Mouse (Mus musculus) gastrocnemius, postnatal 10 days (tissue): Measurements from ENCODE around the gene Flywch2. TPM values are rescaled to one million over a fixed set of nuclear protein-coding genes. Genes with fewer than 3 reads are reported as not detected.

Source experiments
- DNase-seq: peaks from one replicate; pipeline ENCODE4 v3.0.0; 2021; ENCODE audit warnings: mixed read lengths
- long read RNA-seq, 2 experiments: library from polyadenylated mRNA; stranded (forward); transcript quantifications; one replicate each; pipeline ENCODE4 v2.0.0; 2021
- total RNA-seq, 2 experiments: library from RNA; stranded (reverse); gene quantifications; 2 replicates each; pipeline ENCODE4 v1.2.3; 2021

Flywch2 gene
- 1 to 10 TPM; 3.4 to 3.8 TPM for total RNA-seq
- long read RNA-seq, experiment 1, partial matches to known transcripts, result 0 of 2 reads
- long read RNA-seq, experiment 1, other reads (novel, unspliced or antisense), result 1 of 2 reads
- long read RNA-seq, experiment 2, result 0 reads

DNA sequence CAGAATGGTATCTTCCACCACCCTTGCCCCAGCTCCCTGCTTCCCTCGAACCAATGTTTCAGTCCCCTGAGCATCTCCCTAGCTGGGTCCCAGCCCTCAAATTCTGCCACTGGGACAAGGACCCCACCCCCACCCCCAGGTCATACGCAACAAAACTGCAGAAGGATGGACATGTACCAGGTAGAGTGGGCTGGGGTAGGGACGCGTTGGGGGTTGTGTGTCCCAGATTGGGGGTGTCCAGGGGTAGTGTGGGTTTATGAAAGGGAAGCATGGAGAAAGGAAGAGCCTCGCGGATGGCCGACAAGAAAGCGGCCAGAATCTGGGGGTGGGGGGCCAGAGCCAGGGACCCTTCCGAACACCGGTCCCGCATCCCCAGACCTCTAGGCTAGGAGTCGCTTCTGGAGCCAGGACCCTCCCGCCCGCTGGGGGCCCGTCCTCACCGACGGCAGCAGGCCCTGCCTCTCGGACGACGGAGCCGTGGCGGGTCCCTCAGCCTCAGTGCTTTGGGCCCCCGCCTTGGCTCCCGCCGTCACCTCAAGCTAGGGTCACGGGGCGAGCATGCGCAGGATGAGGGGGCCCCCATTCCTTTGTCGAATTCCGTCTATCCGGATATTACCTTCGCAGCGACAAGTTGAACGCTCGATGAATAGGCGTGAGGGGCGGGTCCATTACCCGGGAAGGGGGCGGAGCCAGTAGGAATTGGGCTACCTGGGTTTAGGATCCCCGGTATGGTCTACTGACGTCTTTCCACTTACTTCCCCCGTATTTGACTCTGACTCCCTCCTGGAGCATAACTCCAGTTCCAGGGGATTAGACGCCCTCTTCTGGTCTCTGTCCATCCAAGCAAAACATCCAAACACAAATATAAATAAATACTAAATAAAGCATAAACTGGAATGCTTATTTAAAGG is at the start of gene Flywch2:
Gene Flywch2, minus strand, starts transcription at position 521 of the 911 bp plus-strand sequence.
- peak; percentile 61 for DNase-seq

DNA sequence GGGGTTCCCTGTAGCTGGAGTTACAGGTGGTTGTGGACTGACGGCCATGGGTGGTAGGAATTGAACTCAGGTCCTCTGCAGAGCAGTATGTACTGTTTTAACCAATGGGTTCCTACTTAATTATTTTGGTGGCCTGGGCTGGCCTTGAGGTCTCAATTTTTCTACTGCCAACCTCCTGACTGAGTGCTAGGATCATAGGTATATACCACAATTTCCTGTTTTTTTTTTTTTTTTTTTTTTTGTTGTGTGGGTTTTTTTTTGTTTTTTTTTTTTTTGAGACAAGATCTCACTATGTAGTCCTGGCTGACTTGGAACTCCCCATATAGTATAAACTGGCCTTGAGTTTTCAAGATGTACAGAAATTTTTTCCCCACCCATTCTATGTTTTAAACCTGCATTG is 45.3 kb upstream of the Flywch2 start:
- no peak for DNase-seq

DNA sequence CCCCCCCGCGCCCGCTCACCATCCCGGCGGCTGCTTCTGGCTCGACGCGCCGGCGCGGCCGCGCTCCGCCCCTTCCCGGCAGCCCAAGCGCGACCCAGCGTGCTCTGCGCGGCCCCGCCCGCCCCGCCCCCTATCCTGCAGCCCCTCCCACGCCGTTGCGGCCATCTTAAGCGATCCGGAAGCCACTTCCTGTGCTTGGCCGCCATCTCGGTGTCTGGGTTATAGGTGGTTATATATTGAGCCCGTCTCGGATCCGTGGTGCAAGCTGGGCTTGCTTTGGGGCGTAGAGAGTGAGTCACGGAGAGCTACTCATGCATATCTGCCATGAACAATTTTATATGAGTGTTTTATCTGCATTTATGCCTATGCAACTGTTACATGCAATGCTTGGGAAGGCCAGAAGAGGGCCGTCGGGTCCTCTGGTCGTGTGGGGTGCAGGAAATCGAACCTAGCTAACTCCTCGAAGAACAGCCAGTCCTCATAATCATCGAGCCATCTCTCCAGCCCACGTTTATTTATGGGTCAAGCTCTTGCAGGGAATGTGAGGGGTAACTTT is 43.3 kb upstream of the Flywch2 start, which contains the start of gene Elob:
Gene Elob, minus strand, starts transcription at position 73 of the 556 bp plus-strand sequence.
- DNase-seq, result peak; percentile 81

DNA sequence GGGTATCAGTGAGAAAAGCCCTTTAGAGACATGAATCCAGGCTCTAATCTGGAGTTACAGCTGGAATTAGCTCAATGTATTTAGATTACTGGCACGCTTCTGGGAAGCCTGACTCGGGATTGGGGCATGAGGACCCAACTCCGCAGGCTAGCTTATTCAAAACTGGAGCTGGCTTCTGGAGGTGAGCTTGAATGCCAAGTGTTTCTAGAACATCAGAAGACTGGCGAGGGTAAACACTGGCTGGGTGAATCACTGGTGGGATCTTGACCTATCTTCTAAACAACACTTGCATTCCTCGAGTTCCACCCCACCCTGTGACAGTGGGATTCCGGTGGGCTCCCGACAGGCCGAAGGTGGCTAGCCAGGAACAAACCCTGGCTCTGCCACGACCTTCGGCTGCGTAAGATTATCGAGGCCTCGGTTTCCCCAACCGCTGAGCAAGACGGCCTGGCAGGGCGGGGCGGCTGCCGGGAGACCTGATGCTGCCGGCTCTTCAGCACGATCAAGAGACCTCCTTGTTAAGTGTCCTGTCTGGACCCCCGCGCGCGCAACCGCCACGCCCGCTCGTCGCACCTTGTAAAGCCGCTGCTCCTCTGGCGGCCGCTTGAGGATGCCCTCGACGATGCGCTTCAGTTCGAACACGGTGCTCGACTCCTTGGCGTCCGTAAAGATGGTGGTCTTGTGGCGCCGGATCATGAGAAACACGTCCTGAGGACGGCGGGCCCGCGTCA is 42.6 kb upstream of the Flywch2 start:
- peak; percentile 47 for DNase-seq

DNA sequence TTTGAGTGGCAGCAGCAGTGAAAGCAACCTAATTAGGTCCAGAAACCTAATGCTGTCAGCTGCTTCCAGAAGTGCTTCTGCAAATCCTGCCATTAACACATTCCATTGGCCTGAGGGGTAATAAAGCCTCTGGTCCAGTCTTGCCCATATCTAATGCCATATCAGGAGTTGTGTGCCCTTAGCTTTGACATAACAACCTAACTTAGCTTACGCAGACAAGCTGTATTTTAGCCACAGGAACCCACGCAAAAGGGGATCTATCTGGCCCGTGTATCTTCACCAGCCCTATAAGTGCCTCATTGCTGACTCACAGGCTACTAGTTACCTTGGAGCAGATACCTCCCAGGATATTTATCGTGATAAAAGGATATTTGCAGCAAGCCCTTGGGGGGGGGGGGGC is 39.7 kb upstream of the Flywch2 start:
- no peak for DNase-seq

DNA sequence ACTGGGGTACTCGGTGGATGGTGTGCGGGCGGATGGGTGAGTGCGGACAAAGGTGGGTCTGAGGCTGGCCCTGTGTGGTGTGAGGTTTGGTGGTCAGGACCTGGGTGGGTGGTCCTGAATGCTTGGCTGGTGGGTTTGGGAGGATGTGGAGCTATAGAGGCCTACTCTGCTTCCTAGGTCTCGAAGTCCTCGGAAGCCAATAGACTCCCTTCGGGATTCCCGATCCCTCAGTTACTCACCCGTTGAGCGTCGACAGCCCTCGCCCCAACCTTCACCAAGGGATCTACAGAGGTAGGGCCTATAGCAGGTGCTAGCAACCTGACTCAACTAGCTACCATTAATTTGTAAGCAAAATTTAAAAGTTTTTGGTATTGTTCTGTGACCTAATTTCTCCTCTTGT is 37.7 kb upstream of the Flywch2 start:
- no peak for DNase-seq

DNA sequence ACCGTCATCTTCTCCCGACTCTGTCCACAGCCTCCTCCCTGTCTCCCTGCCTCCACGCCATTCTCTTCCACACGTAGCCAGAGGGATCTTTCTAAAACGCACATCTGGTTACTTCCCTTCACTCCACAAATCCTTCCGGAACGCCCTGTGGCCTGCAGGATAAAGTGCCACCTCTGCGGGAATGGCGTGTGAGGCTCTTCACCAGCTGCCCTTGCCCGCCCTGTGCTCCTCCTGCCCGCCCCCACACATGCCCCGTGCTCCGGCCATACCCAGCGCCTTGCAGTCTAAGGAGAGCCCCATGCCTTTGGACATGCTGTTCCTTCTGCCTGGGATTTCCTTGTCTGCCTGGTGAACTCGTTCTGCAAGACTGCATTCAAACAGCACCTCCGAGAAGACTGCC is 37.1 kb upstream of the Flywch2 start:
- DNase-seq, result no peak

DNA sequence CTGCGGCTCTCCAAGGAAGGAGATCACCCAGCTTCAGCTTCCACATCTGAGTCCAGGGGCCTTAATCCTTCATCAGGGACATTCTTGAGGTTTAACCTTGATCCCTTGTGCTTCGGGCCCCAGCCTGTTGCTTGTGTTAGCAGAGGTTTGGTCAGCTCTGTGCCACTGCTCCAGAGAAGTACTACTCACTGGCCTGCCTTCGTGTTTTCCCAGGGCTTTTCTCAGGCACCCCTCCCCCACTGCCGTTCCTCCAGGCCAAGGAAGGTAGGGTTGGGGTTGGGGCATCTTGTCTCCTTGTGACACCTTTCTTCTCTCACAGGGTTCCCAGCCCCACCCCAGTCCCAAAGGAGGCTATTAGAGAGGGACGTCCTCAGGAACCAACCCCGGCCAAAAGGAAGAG is 36.2 kb upstream of the Flywch2 start:
- DNase-seq, result no peak

DNA sequence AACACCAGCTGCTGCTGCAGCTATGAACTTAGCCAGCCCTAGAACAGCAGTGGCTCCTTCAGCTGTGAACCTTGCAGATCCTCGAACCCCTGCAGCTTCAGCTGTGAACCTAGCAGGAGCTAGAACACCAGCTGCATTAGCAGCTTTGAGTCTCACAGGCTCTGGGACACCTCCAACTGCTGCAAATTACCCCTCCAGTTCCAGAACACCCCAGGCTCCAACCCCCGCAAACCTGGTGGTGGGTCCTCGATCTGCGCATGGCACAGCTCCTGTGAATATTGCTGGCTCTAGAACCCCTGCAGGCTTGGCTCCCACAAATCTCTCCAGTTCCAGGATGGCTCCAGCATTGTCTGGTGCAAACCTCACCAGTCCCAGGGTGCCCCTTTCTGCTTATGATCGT is 34.9 kb upstream of the Flywch2 start:
- DNase-seq, result no peak

DNA sequence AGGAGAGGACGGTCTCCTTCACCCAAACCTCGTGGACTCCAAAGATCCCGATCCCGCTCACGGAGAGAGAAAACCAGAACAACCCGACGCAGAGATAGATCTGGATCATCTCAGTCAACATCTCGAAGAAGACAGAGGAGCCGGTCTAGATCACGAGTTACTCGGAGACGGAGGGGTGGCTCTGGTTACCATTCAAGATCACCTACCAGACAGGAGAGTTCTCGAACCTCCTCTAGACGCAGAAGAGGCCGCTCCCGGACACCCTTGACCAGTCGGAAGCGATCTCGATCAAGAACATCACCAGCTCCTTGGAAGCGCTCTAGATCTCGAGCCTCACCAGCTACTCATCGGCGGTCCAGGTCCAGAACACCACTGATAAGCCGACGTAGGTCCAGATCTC is 33.4 kb upstream of the Flywch2 start:
- DNase-seq, result no peak

DNA sequence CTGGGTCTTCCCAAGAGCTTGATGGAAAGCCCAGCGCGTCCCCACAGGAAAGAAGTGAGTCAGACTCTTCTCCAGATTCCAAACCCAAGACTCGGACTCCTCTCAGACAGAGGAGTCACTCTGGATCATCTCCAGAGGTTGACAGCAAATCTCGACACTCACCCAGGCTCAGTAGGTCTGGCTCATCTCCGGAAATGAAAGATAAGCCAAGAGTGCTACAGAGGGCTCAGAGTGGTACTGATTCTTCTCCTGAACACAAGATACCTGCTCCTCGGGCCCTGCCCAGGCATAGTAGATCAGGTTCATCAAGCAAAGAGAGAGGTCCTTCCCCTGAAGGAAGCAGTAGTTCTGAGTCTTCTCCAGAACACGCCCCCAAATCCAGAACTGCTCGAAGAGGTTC is 32.7 kb upstream of the Flywch2 start:
- DNase-seq, result no peak

DNA sequence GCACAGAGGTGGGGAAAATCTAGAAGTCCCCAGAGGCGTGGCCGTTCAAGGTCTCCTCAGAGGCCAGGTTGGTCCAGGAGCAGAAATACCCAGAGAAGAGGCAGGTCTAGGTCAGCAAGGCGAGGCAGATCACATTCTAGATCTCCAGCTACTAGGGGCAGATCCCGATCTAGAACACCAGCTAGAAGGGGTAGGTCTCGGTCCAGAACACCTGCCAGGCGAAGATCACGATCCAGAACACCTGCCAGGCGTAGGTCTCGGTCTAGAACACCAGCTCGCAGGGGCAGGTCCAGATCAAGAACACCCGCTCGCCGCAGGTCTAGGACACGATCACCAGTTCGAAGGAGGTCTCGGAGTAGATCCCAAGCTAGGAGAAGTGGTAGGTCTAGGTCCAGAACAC is 29.8 kb upstream of the Flywch2 start:
- no peak for DNase-seq

DNA sequence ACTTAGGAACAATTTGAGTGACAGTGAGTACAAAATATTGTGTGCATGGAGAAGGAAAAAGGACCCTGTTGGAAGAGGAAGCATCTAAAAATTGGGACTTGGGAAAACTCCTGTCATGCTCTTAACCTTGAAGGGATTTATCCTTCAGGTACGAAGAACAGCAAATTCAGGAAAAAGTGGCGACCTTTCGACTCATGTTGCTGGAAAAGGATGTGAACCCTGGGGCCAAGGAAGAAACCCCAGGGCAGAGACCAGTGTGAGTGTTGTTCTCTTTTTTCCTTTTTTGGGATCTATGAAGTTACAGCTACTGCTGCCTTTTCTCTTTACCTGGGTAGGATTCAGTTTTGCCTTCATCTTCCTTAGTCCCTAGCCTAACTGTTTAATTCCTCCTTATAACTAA is 22.0 kb upstream of the Flywch2 start:
- DNase-seq, result no peak

DNA sequence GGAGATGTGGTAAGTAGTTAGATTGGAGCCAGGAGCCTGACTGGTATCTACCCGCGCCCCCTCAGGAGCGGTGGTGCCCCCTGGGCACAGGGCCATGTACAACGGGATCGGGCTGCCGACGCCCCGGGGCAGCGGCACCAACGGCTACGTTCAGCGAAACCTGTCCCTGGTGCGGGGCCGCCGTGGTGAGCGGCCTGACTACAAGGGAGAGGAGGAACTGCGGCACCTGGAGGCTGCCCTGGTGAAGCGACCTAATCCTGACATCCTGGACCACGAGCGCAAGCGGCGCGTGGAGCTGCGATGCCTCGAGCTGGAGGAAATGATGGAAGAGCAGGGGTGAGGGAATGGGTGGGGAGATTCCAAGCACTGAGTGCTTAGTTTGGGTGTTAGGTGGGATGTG is 21.0 kb upstream of the Flywch2 start:
- peak; percentile 20 for DNase-seq

DNA sequence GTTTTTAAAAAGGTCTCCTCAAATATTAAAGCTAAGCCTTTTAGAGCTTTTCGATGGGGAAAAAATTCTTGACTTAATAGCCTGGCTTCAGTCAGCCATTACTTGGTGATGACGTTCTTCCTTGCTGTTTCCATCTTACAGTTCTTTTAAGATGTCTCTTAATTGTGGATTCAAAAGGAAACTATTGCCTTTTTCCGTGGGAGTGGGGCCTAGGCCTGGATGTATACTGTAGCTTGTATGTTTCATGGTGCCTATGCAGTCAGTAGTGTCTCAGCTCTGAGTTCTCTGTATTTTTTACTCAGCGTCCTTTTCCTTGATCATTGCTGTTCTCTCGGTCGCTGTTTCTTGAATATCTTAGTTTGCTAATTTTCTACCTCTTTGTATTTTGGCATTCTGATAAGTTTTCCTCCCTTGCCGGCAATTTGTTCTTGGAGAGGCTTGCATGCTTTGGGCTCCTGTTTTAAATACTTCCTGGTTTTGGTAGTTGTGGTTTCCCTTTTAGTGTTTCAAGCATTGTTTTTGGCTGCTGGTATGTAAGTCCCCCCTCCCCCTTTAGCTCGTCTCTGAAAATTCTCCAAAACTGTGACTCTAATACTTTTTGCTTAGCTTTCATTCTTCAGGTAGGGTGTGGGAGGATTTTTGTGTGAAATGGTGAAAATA is 18.7 kb upstream of the Flywch2 start:
- no peak for DNase-seq

DNA sequence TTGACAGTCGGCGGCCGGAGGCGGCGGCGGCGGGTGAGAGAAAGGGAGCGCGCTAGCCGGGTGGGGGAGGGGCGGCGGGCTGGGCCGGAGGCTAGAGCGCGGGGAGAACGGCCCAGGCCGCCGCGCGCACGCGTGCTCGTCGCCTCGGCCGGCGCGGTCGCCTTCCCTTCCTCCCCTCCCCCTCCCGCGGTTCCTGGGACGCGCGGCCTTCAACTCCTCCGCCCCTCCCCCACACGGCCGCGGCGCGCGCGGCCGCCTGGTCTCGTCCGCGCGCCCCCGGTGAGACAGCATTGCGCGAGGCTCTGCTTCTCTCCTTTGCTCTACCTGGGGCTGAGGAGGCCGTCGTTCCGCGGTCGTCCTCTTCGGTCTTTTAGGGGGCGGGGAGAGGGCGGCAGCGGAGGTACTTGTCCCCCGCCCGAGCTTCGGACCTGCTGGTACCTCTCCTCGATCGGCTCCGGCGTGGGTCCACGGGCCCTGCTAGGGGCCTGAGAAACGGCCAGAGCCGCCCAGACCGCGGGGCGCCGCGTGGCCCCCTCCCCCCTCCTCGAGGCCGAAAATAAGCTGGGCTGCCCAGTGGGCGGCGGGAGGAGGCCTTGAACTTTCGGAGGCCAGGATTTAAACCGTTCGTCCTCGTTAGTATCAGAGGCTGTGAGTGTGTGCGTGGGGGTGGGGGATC is 17.6 kb upstream of the Flywch2 start:
- peak; percentile 86 for DNase-seq

DNA sequence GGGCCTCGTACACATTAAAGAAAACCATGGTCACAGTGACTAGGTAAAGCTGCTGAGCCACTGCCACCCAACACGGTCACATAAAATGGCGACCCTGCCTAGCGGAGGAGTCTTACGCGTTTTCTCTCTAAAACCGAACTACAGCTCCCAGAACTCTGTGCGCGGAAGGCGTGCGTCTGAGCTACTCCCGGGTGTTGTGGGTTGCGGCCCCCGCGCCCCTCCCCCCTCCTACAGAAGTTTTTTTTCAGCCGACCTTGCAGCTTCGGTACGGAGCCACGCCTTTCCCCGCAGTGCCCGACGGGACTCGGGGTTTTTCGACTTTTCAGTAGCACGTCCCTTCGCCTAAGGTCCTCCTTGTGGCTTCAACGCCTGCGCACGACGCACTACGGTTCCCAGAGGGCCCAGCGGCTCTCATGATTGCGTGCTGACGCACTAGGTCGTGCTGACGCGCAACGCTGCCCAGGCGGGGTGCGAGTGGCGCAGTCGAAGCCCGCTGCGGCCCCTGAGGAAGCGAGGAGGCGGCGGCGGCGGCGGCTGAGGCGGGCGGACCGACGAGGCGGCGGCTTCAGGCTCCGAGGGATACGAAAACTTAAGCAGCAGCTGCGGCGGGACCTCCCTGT is 17.0 kb upstream of the Flywch2 start:
- DNase-seq, result peak; percentile 93

DNA sequence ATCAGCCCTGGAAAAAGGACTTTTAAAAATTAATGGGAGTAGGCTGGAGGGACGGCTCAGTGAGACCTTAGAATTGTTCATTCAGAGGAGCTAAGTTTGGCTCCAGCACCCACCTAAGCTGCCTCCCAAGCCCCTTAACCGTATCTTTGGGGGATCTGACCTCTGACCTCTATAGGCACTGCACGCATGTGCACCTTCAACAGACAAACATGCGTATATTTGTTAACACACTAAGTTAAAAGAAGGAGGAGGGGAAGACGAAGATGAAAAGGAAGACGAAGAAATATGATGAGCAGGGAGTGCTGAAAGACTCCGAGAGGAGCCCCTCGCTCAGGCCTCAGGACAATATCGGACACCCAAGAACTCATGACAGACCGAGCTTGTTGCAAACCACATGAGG is 15.7 kb upstream of the Flywch2 start:
- DNase-seq, result no peak

DNA sequence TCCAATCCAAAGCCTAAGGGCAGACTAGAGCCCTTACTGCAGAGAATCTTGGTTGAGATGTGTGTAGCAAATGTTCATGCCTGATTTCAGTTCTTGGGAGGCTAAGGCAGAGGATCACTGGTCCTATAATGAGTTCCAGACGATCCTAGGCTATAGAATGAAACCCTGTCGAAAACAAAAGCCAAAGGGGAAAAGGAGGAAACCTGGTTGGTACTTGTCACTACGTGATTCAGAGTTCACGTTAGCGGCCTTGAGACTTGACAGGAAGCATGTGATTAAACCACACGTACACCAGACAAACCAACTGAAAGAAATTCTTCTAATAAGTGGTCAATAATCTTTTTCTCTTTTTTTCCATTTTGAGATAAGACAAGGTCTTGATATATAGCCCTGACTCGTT is 11.4 kb upstream of the Flywch2 start:
- DNase-seq, result no peak

DNA sequence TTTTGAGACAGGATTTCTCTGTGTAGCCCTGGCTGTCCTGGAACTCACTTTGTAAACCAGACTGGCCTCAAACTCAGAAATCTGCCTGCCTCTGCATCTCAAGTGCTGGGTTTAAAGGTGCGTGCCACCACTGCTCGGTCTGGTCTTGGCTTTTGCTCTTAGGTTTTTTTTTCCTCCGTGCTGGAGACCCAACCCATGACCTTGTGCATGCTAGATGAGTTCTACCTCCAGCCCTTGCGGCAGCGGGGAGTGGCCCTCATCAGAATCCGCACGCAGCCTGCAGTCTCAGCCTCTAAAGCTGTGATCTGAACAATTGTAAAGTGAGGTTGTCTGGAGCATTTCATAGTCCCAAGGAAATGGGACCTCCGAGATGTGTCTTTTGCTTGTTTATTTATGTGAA is 9.4 kb upstream of the Flywch2 start:
- no peak for DNase-seq

DNA sequence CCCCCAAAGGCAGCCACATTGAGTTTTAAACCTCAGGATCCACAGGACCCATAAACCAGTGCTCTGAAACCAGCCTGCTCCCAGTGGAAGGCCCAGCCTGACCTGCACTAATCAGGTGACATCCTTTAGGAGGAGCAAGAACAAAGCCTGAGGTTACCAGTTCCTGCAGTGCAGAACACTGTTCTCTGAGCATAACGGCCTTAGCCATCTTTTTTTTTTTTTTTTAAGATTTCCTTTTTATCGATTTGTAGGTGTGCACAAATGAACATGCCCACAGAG is 5.1 kb upstream of the Flywch2 start:
- no peak for DNase-seq
